Mouse (Mus musculus) hindbrain, embryonic 14.5 days (tissue): ENCODE measurements around the gene Krt28. TPM values are rescaled to one million over a fixed set of nuclear protein-coding genes. Genes with fewer than 3 reads are reported as not detected.

ENCODE experiments used
- ATAC-seq: fragments of 200-750 bp; cut with Nextera tagmentation; 2 replicates; pipeline ENCODE4 v1.8.0; 2017; ENCODE audit warnings: moderate number of reproducible peaks, mild to moderate bottlenecking, moderate TSS enrichment, moderate library complexity; ENCODE audit not compliant: low FRiP score
- DNase-seq: peaks from one replicate; pipeline ENCODE4 v3.0.0-alpha.2; 2015; ENCODE audit warnings: low spot score
- H3K27ac ChIP-seq: fragments of 300-500 bp; sonication (generic); 2 replicates; pipeline ENCODE4 v1.5.1; 2014; ENCODE audit warnings: mild to moderate bottlenecking, moderate library complexity
- H3K27me3 ChIP-seq: fragments of 300-500 bp; sonication (generic); 2 replicates; pipeline ENCODE4 v1.6.1; 2014; ENCODE audit warnings: mild to moderate bottlenecking, low read length, mixed read lengths; ENCODE audit not compliant: control insufficient read depth, insufficient read depth
- H3K36me3 ChIP-seq: fragments of 300-500 bp; sonication (generic); replicated peaks from 2 replicates; pipeline ENCODE4 v1.6.1; 2014; ENCODE audit not compliant: control insufficient read depth, insufficient read depth
- H3K4me1 ChIP-seq: fragments of 300-500 bp; sonication (generic); replicated peaks from 2 replicates; pipeline ENCODE4 v1.6.1; 2014; ENCODE audit warnings: antibody characterized with exemption, low read length, mixed read lengths; ENCODE audit not compliant: control insufficient read depth, insufficient read depth
- H3K4me2 ChIP-seq: fragments of 300-500 bp; sonication (generic); replicated peaks from 2 replicates; pipeline ENCODE4 v1.6.1; 2014; ENCODE audit warnings: mild to moderate bottlenecking, moderate library complexity
- H3K4me3 ChIP-seq: fragments of 300-500 bp; sonication (generic); replicated peaks from 2 replicates; pipeline ENCODE4 v1.5.1; 2014; ENCODE audit warnings: mild to moderate bottlenecking, low read length
- H3K9ac ChIP-seq: fragments of 300-500 bp; sonication (generic); 2 replicates; pipeline ENCODE4 v1.6.1; 2014
- H3K9me3 ChIP-seq: fragments of 300-500 bp; sonication (generic); 2 replicates; pipeline ENCODE4 v1.6.1; 2016; ENCODE audit warnings: low read length; ENCODE audit not compliant: control insufficient read depth
- WGBS: fragments of 180-500 bp; shearing (Covaris S2); extraction: QIAGEN DNeasy Blood & Tissue Kit; methylation state at CpG from one replicate; pipeline ENCODE4 v1.1.7; 2014; 5-methylcytosine and 5-hydroxymethylcytosine counted together
- polyA plus RNA-seq: library from polyadenylated mRNA; unstranded; fragments of >200 nt; fragmentation: Nextera tagmentation; extraction: Ambion mirVana; gene quantifications from 2 replicates; pipeline ENCODE4 v1.2.1, GENCODE M21; 2014

Gene Krt28
- polyA plus RNA-seq, 1 experiment from 2014 or later = 0.59 TPM

GRCm38 (mm10) chr11:99337866-99338265 is 36.8 kb downstream of the Krt28 start, which contains the start of gene Krt26:
TSS of gene Krt26 (minus strand) at chr11:99337966.
- H3K9me3 ChIP-seq = no peaks in the 10 kb centered on the region
- DNase-seq = no peak
- H3K27me3 ChIP-seq = no peaks in the 10 kb centered on the region
- H3K27ac ChIP-seq = no peak within 1 kb of the TSS
- no peak within 1 kb of the TSS for H3K9ac ChIP-seq
- 86% methylated on average over 11 of the region's 11 CpGs for WGBS
- H3K4me2 ChIP-seq = no peak within 1 kb of the TSS
- no peak for ATAC-seq
- H3K4me3 ChIP-seq = no peak within 1 kb of the TSS
- no peaks in the 10 kb centered on the region for H3K36me3 ChIP-seq
- peaks cover 7% of the 10 kb centered on the region for H3K4me1 ChIP-seq

GRCm38 (mm10) chr11:99333426-99333825 is 41.3 kb downstream of the Krt28 start:
- H3K27ac ChIP-seq = no peak overlapping the region
- ATAC-seq (no peak), DNase-seq (no peak)
- H3K4me2 ChIP-seq = no peak overlapping the region
- H3K36me3 ChIP-seq = no peaks in the 10 kb centered on the region
- H3K9ac ChIP-seq = no peak overlapping the region
- WGBS = 46% methylated on average over 13 of the region's 13 CpGs
- H3K27me3 ChIP-seq = no peaks in the 10 kb centered on the region
- no peaks in the 10 kb centered on the region for H3K4me1 ChIP-seq
- H3K9me3 ChIP-seq = no peaks in the 10 kb centered on the region
- no peak overlapping the region for H3K4me3 ChIP-seq

GRCm38 (mm10) chr11:99329655-99330054 is 45.0 kb downstream of the Krt28 start:
- no peaks in the 10 kb centered on the region for H3K4me1 ChIP-seq
- 58% methylated on average over 2 of the region's 2 CpGs for WGBS
- no peaks in the 10 kb centered on the region for H3K36me3 ChIP-seq
- H3K4me2 ChIP-seq = no peak overlapping the region
- ATAC-seq (no peak), DNase-seq (no peak)
- H3K9ac ChIP-seq = no peak overlapping the region
- no peaks in the 10 kb centered on the region for H3K27me3 ChIP-seq
- H3K27ac ChIP-seq = no peak overlapping the region
- no peaks in the 10 kb centered on the region for H3K9me3 ChIP-seq
- H3K4me3 ChIP-seq = no peak overlapping the region

GRCm38 (mm10) chr11:99322851-99323250 is 51.9 kb downstream of the Krt28 start, which contains the start of gene Krt25:
TSS of gene Krt25 (minus strand) at chr11:99322951.
- Histone ChIP-seq H3K27ac (no peak within 1 kb of the TSS), H3K9me3 (no peaks in the 10 kb centered on the region), H3K4me1 (no peaks in the 10 kb centered on the region), H3K4me2 (no peak within 1 kb of the TSS), H3K36me3 (no peaks in the 10 kb centered on the region), H3K9ac (no peak within 1 kb of the TSS), H3K4me3 (no peak within 1 kb of the TSS), H3K27me3 (no peaks in the 10 kb centered on the region)
- no peak for ATAC-seq
- DNase-seq = no peak
- WGBS = 93% methylated on average over 11 of the region's 11 CpGs

- Histone ChIP-seq H3K4me3 (no peak overlapping the region), H3K9ac (no peak overlapping the region), H3K9me3 (no peaks in the 10 kb centered on the region), H3K4me1 (peaks cover 6% of the 10 kb centered on the region; the same call in 1 of the 2 replicates), H3K27ac (no peak overlapping the region), H3K27me3 (no peaks in the 10 kb centered on the region), H3K4me2 (no peak overlapping the region), H3K36me3 (no peaks in the 10 kb centered on the region)
- WGBS = 93% methylated on average over 14 of the region's 14 CpGs
- DNase-seq (no peak), ATAC-seq (no peak)
Observed at GRCm38 (mm10) chr11:99321094-99321493, 53.6 kb downstream of the Krt28 start.

GRCm38 (mm10) chr11:99319127-99319526 is 55.6 kb downstream of the Krt28 start:
- WGBS = 75% methylated on average over 9 of the region's 9 CpGs

GRCm38 (mm10) chr11:99316543-99316942 is 58.2 kb downstream of the Krt28 start:
- no peak overlapping the region for H3K9ac ChIP-seq
- 0 out of 2 replicates have a peak overlapping the region, but pooled peaks have one; percentile 14 for H3K27ac ChIP-seq
- H3K36me3 ChIP-seq = no peaks in the 10 kb centered on the region
- WGBS = 38% methylated on average over 8 of the region's 8 CpGs
- no peak overlapping the region for H3K4me2 ChIP-seq
- ATAC-seq (no peak), DNase-seq (no peak)
- H3K27me3 ChIP-seq = no peaks in the 10 kb centered on the region
- H3K9me3 ChIP-seq = no peaks in the 10 kb centered on the region
- no peak overlapping the region for H3K4me3 ChIP-seq
- peaks cover 6% of the 10 kb centered on the region; the same call in 1 of the 2 replicates for H3K4me1 ChIP-seq

More at GRCm38 (mm10) chr11:99319127-99319526, 55.6 kb downstream of the Krt28 start:
- Histone ChIP-seq H3K4me3 (no peak overlapping the region), H3K9me3 (no peaks in the 10 kb centered on the region), H3K36me3 (no peaks in the 10 kb centered on the region), H3K27me3 (no peaks in the 10 kb centered on the region), H3K27ac (no peak overlapping the region), H3K4me1 (peaks cover 6% of the 10 kb centered on the region; the same call in 1 of the 2 replicates), H3K9ac (no peak overlapping the region), H3K4me2 (no peak overlapping the region)
- DNase-seq (no peak), ATAC-seq (no peak)

Other genes with a start within 250 kb of the Krt28 start
- 0.23 TPM in 1 of 2 replicates, not detected in the other for gene Ccr7, start 219.8 kb downstream of the Krt28 start, polyA plus RNA-seq
- 131 and 136 TPM in 2 replicates for gene Smarce1, start 143.9 kb downstream of the Krt28 start, polyA plus RNA-seq
- gene Krt222, start 130.8 kb downstream of the Krt28 start, polyA plus RNA-seq = 7.3 and 9.3 TPM in 2 replicates
- not detected in 2 replicates for gene Krt24, start 89.6 kb downstream of the Krt28 start, polyA plus RNA-seq
- 0.75 and 0.81 TPM in 2 replicates for gene Krt25, start 52.0 kb downstream of the Krt28 start, polyA plus RNA-seq
- gene Krt26, start 36.9 kb downstream of the Krt28 start, polyA plus RNA-seq = 0.26 TPM in 1 of 2 replicates, not detected in the other
- gene Krt27, start 23.8 kb downstream of the Krt28 start, polyA plus RNA-seq = 0.13 TPM in 1 of 2 replicates, not detected in the other
- 31.7 and 39.9 TPM in 2 replicates for gene Krt10, start 14.5 kb upstream of the Krt28 start, polyA plus RNA-seq
- not detected in 2 replicates for gene Krt12, start 47.4 kb upstream of the Krt28 start, polyA plus RNA-seq
- 0.14 TPM in 1 of 2 replicates, not detected in the other for gene Krt20, start 63.2 kb upstream of the Krt28 start, polyA plus RNA-seq
- 0.32 TPM in 1 of 2 replicates, not detected in the other for gene Krt23, start 118.2 kb upstream of the Krt28 start, polyA plus RNA-seq
- not detected in 2 replicates for gene Krt39, start 146.4 kb upstream of the Krt28 start, polyA plus RNA-seq
- gene Krt40, start 168.3 kb upstream of the Krt28 start, polyA plus RNA-seq = not detected in 2 replicates
- not detected in 2 replicates for gene Krtap3-3, start 176.0 kb upstream of the Krt28 start, polyA plus RNA-seq
- gene Krtap3-2, start 181.9 kb upstream of the Krt28 start, polyA plus RNA-seq = not detected in 2 replicates
- gene Gm11939, start 184.6 kb upstream of the Krt28 start, polyA plus RNA-seq = not detected in 2 replicates
- not detected in 2 replicates for gene Krtap3-1, start 191.7 kb upstream of the Krt28 start, polyA plus RNA-seq
- gene Krtap1-5, start 206.1 kb upstream of the Krt28 start, polyA plus RNA-seq = not detected in 2 replicates
- gene Krtap1-4, start 208.8 kb upstream of the Krt28 start, polyA plus RNA-seq = not detected in 2 replicates
- not detected in 2 replicates for gene Krtap1-3, start 216.4 kb upstream of the Krt28 start, polyA plus RNA-seq
- not detected in 2 replicates for gene Krtap9-3, start 223.2 kb upstream of the Krt28 start, polyA plus RNA-seq
- not detected in 2 replicates for gene Gm11938, start 228.4 kb upstream of the Krt28 start, polyA plus RNA-seq
- not detected in 2 replicates for gene Gm11937, start 235.3 kb upstream of the Krt28 start, polyA plus RNA-seq
- gene Krtap2-4, start 239.9 kb upstream of the Krt28 start, polyA plus RNA-seq = not detected in 2 replicates
- not detected in 2 replicates for gene Gm11562, start 245.5 kb upstream of the Krt28 start, polyA plus RNA-seq